Mouse (Mus musculus): ENCODE measurements at regions not wholly inside any gene's neighbourhood (a gene's known extent, or its start where the extent isn't known, plus 50 kb on each side); places are given as distances from the start of the nearest gene placed in this dataset.

GRCm38 (mm10) chr6:50974961-50975360 lies 320.7 kb upstream of the Npvf start:
- no peak for TF ChIP-seq POLR2A (IDR thresholded peaks at IDR 0.05; ENCODE audit: low read depth, low read length)
- TF ChIP-seq CTCF (IDR thresholded peaks at IDR 0.05; ENCODE audit: extremely low read depth, insufficient read depth, insufficient read length, insufficient replicate concordance) = no peak
